Mouse (Mus musculus): Measurements from ENCODE around the gene Mrvi1.

GRCm38 (mm10) chr7:110948579-110948978, 33.7 kb downstream of the Mrvi1 start:
- TF ChIP-seq CTCF (conservative IDR thresholded peaks at IDR 0.05; ENCODE audit: insufficient read depth, insufficient read length, low read depth, low read length) (no peak), POLR2A (IDR thresholded peaks at IDR 0.05; ENCODE audit: low read depth, low read length) (no peak)
